Mouse (Mus musculus): ENCODE measurements around the gene Phf3.

The Phf3 gene

GRCm38 (mm10) chr1:30772851-30773250 lies 100.9 kb downstream of the Phf3 start:
- in situ Hi-C loops (cut with MboI, MseI), result loop anchor here (25.0 kb wide), 1 partner anchor 739 kb away; no protein-coding TSS in a partner anchor

- in situ Hi-C loops (cut with MboI, MseI), result loop anchor here (25.0 kb wide), 1 partner anchor 741 kb away; no protein-coding TSS in a partner anchor
Measured at GRCm38 (mm10) chr1:30771772-30772171, 101.9 kb downstream of the Phf3 start.

- in situ Hi-C loops (cut with MboI, MseI), result loop anchor here (25.0 kb wide), 1 partner anchor 742 kb away; no protein-coding TSS in a partner anchor
Measured at GRCm38 (mm10) chr1:30770599-30770998, 103.1 kb downstream of the Phf3 start.

- in situ Hi-C loops (cut with MboI, MseI), result loop anchor here (25.0 kb wide), 1 partner anchor 756 kb away; no protein-coding TSS in a partner anchor
Measured at GRCm38 (mm10) chr1:30756794-30757193, 116.9 kb downstream of the Phf3 start.

GRCm38 (mm10) chr1:30755453-30756224 lies 118.1 kb downstream of the Phf3 start:
- in situ Hi-C loops (cut with MboI, MseI), result loop anchor here (25.0 kb wide), 1 partner anchor 757 kb away; no protein-coding TSS in a partner anchor
